Mouse (Mus musculus): ENCODE measurements at regions not wholly inside any gene's neighbourhood (a gene's known extent, or its start where the extent isn't known, plus 50 kb on each side); places are given as distances from the start of the nearest gene placed in this dataset.
A peak's percentile ranks its signal among the peaks of the same experiment; 100 is the strongest.

GRCm38 (mm10) chr12:15122586-15123212 is 694.0 kb downstream of the Trib2 start:
- TF ChIP-seq EP300 (optimal IDR thresholded peaks at IDR 0.05) = no peak
- TF ChIP-seq CTCF (IDR thresholded peaks at IDR 0.05; ENCODE audit: low read depth) = no peak
- no peak overlapping the region for H3K27ac ChIP-seq (replicated peaks)
- H3K9me3 ChIP-seq (ENCODE audit: control insufficient read depth, low read length) = no peaks in the 10 kb centered on the region
- no peak overlapping the region for H3K4me3 ChIP-seq (ENCODE audit: low read depth, low read length)
- DNase-seq (ENCODE audit: low spot score) (no peak), ATAC-seq (ENCODE audit: low FRiP score, low TSS enrichment) (no peak)
- H3K27me3 ChIP-seq (ENCODE audit: control insufficient read depth, insufficient read depth, low read length) = no peaks in the 10 kb centered on the region
- no peak overlapping the region for H3K9ac ChIP-seq (ENCODE audit: low read length)
- 69% methylated on average over 4 of the region's 4 CpGs for WGBS
- H3K4me2 ChIP-seq (replicated peaks; ENCODE audit: low read depth) = no peak overlapping the region
- H3K36me3 ChIP-seq (ENCODE audit: control insufficient read depth, insufficient read depth, low read length) = no peaks in the 10 kb centered on the region
- H3K4me1 ChIP-seq (replicated peaks; ENCODE audit: control insufficient read depth, insufficient read depth) = no peaks in the 10 kb centered on the region

- ATAC-seq (ENCODE audit: low FRiP score, low TSS enrichment) (no peak), DNase-seq (ENCODE audit: low spot score) (no peak)
- WGBS = 88% methylated on average over 3 of the region's 3 CpGs
- no peaks in the 10 kb centered on the region for H3K4me1 ChIP-seq (replicated peaks; ENCODE audit: control insufficient read depth, insufficient read depth)
- TF ChIP-seq EP300 (optimal IDR thresholded peaks at IDR 0.05) (no peak), CTCF (IDR thresholded peaks at IDR 0.05; ENCODE audit: low read depth) (no peak)
- H3K9me3 ChIP-seq (ENCODE audit: control insufficient read depth, low read length) = no peaks in the 10 kb centered on the region
- H3K4me2 ChIP-seq (replicated peaks; ENCODE audit: low read depth) = no peak overlapping the region
- no peaks in the 10 kb centered on the region for H3K27me3 ChIP-seq (ENCODE audit: control insufficient read depth, insufficient read depth, low read length)
- H3K4me3 ChIP-seq (ENCODE audit: low read depth, low read length) = no peak overlapping the region
- no peak overlapping the region for H3K27ac ChIP-seq (replicated peaks)
- H3K9ac ChIP-seq (ENCODE audit: low read length) = no peak overlapping the region
- no peaks in the 10 kb centered on the region for H3K36me3 ChIP-seq (ENCODE audit: control insufficient read depth, insufficient read depth, low read length)
Measured at GRCm38 (mm10) chr12:15115556-15115955, 701.2 kb downstream of the Trib2 start.

GRCm38 (mm10) chr12:15114793-15115192 is 701.9 kb downstream of the Trib2 start:
- ATAC-seq (ENCODE audit: low FRiP score, low TSS enrichment) (no peak), DNase-seq (ENCODE audit: low spot score) (no peak)
- H3K9ac ChIP-seq (ENCODE audit: low read length) = no peak overlapping the region
- H3K4me2 ChIP-seq (replicated peaks; ENCODE audit: low read depth) = no peak overlapping the region
- H3K27me3 ChIP-seq (ENCODE audit: control insufficient read depth, insufficient read depth, low read length) = no peaks in the 10 kb centered on the region
- no peak overlapping the region for H3K27ac ChIP-seq (replicated peaks)
- H3K36me3 ChIP-seq (ENCODE audit: control insufficient read depth, insufficient read depth, low read length) = no peaks in the 10 kb centered on the region
- TF ChIP-seq CTCF (IDR thresholded peaks at IDR 0.05; ENCODE audit: low read depth) (no peak), EP300 (optimal IDR thresholded peaks at IDR 0.05) (no peak)
- 86% methylated on average over 14 of the region's 14 CpGs for WGBS
- H3K4me1 ChIP-seq (replicated peaks; ENCODE audit: control insufficient read depth, insufficient read depth) = no peaks in the 10 kb centered on the region
- no peaks in the 10 kb centered on the region for H3K9me3 ChIP-seq (ENCODE audit: control insufficient read depth, low read length)
- H3K4me3 ChIP-seq (ENCODE audit: low read depth, low read length) = no peak overlapping the region

GRCm38 (mm10) chr12:15111049-15111448 is 705.7 kb downstream of the Trib2 start:
- Histone ChIP-seq H3K36me3 (ENCODE audit: control insufficient read depth, insufficient read depth, low read length) (no peaks in the 10 kb centered on the region), H3K4me1 (replicated peaks; ENCODE audit: control insufficient read depth, insufficient read depth) (no peaks in the 10 kb centered on the region), H3K9ac (ENCODE audit: low read length) (no peak overlapping the region), H3K9me3 (ENCODE audit: control insufficient read depth, low read length) (no peaks in the 10 kb centered on the region), H3K27me3 (ENCODE audit: control insufficient read depth, insufficient read depth, low read length) (no peaks in the 10 kb centered on the region), H3K27ac (replicated peaks) (no peak overlapping the region), H3K4me3 (ENCODE audit: low read depth, low read length) (no peak overlapping the region), H3K4me2 (replicated peaks; ENCODE audit: low read depth) (no peak overlapping the region)
- 77% methylated on average over 2 of the region's 2 CpGs for WGBS
- TF ChIP-seq CTCF (IDR thresholded peaks at IDR 0.05; ENCODE audit: low read depth) = no peak
- TF ChIP-seq EP300 (optimal IDR thresholded peaks at IDR 0.05) = no peak
- ATAC-seq (ENCODE audit: low FRiP score, low TSS enrichment) = no peak
- no peak for DNase-seq (ENCODE audit: low spot score)

GRCm38 (mm10) chr12:15104876-15105275 is 711.8 kb downstream of the Trib2 start:
- 64% methylated on average over 2 of the region's 2 CpGs for WGBS
- no peak for TF ChIP-seq EP300 (optimal IDR thresholded peaks at IDR 0.05)
- no peak for TF ChIP-seq CTCF (IDR thresholded peaks at IDR 0.05; ENCODE audit: low read depth)
- Histone ChIP-seq H3K9me3 (ENCODE audit: control insufficient read depth, low read length) (no peaks in the 10 kb centered on the region), H3K4me2 (replicated peaks; ENCODE audit: low read depth) (no peak overlapping the region), H3K4me1 (replicated peaks; ENCODE audit: control insufficient read depth, insufficient read depth) (no peaks in the 10 kb centered on the region), H3K27ac (replicated peaks) (no peak overlapping the region), H3K4me3 (ENCODE audit: low read depth, low read length) (no peak overlapping the region), H3K27me3 (ENCODE audit: control insufficient read depth, insufficient read depth, low read length) (no peaks in the 10 kb centered on the region), H3K9ac (ENCODE audit: low read length) (no peak overlapping the region), H3K36me3 (ENCODE audit: control insufficient read depth, insufficient read depth, low read length) (no peaks in the 10 kb centered on the region)
- ATAC-seq (ENCODE audit: low FRiP score, low TSS enrichment) (no peak), DNase-seq (ENCODE audit: low spot score) (no peak)

- H3K4me3 ChIP-seq (ENCODE audit: low read depth, low read length) = no peak overlapping the region
- peak; percentile 71 for TF ChIP-seq CTCF (IDR thresholded peaks at IDR 0.05; ENCODE audit: low read depth)
- no peak for TF ChIP-seq EP300 (optimal IDR thresholded peaks at IDR 0.05)
- H3K36me3 ChIP-seq (ENCODE audit: control insufficient read depth, insufficient read depth, low read length) = no peaks in the 10 kb centered on the region
- H3K9ac ChIP-seq (ENCODE audit: low read length) = no peak overlapping the region
- DNase-seq (ENCODE audit: low spot score) (no peak), ATAC-seq (ENCODE audit: low FRiP score, low TSS enrichment) (no peak)
- no peaks in the 10 kb centered on the region for H3K9me3 ChIP-seq (ENCODE audit: control insufficient read depth, low read length)
- no peak overlapping the region for H3K4me2 ChIP-seq (replicated peaks; ENCODE audit: low read depth)
- no peaks in the 10 kb centered on the region for H3K27me3 ChIP-seq (ENCODE audit: control insufficient read depth, insufficient read depth, low read length)
- H3K4me1 ChIP-seq (replicated peaks; ENCODE audit: control insufficient read depth, insufficient read depth) = no peaks in the 10 kb centered on the region
- 65% methylated on average over 2 of the region's 2 CpGs for WGBS
- no peak overlapping the region for H3K27ac ChIP-seq (replicated peaks)
Measured at GRCm38 (mm10) chr12:15078615-15079014, 738.1 kb downstream of the Trib2 start.
